Mouse (Mus musculus) olfactory bulb, adult 2 months (tissue): ENCODE results near the gene Mtm1. TPM values are rescaled to one million over a fixed set of nuclear protein-coding genes. Genes with fewer than 3 reads are reported as not detected.

Experiments used
- H3K27ac ChIP-seq: fragments of 200-500 bp; 2 replicates; pipeline ENCODE4 v1.5.1; 2012; ENCODE audit warnings: low read depth, low read length; ENCODE audit not compliant: insufficient read depth
- H3K4me1 ChIP-seq: fragments of 200-500 bp; 2 replicates; pipeline ENCODE4 v1.6.1; 2012; ENCODE audit warnings: low read length; ENCODE audit not compliant: control insufficient read depth, insufficient read depth
- H3K4me3 ChIP-seq: fragments of 200-500 bp; 2 replicates; pipeline ENCODE4 v1.5.1; 2012; ENCODE audit warnings: mild to moderate bottlenecking, low read depth, low read length, moderate library complexity; ENCODE audit not compliant: insufficient read depth
- CTCF ChIP-seq: fragments of 200-500 bp; IDR thresholded peaks from 2 replicates; pipeline ENCODE4 v1.5.1; 2012; ENCODE audit warnings: low read depth, mild to moderate bottlenecking, low read length, moderate library complexity; ENCODE audit not compliant: insufficient read depth
- POLR2A ChIP-seq: fragments of 200-500 bp; IDR thresholded peaks from 2 replicates; pipeline ENCODE4 v1.6.1; 2012; ENCODE audit warnings: mild to moderate bottlenecking, low read depth, low read length, moderate library complexity; ENCODE audit not compliant: insufficient read depth
- WGBS: fragments of 180-500 bp; shearing (Covaris S2); methylation state at CpG from one replicate; pipeline ENCODE4 v1.1.7; 2018; 5-methylcytosine and 5-hydroxymethylcytosine counted together
- polyA plus RNA-seq: library from polyadenylated mRNA; stranded (reverse); fragments of >200 nt; gene quantifications from 2 replicates; pipeline ENCODE4 v1.2.4, GENCODE M21; 2012; ENCODE audit warnings: low replicate concordance; ENCODE audit not compliant: missing spikeins, insufficient read depth, insufficient read length

Mtm1 gene
- polyA plus RNA-seq = not detected in 2 replicates

DNA sequence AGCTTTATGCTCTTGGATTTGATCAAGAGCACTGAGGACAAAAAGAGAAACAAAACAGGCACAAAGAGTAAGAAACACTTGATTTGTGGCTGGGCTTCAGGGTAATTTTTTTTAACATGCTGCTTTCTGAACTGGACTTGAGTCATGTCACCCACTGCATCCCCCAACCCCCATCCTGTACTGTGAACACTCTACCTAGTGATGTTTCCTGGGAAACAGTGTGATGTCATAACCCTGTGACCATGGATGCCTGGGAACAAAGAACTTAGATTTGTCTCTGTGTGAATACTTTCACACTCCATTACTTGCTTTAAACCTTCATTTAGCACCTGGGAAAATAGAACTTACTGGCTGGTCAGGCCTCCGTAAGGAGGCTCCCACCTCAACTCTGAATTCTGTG is at the start of gene Mtm1:
TSS of gene Mtm1 (plus strand) at position 301 of the 400 bp plus-strand sequence.
- TF ChIP-seq POLR2A = no peak
- Histone ChIP-seq H3K4me3 (no peak within 1 kb of the TSS), H3K4me1 (no peaks in the 10 kb centered on the region), H3K27ac (no peak within 1 kb of the TSS)
- WGBS = 83% methylated on average over 1 of the region's 1 CpGs

DNA sequence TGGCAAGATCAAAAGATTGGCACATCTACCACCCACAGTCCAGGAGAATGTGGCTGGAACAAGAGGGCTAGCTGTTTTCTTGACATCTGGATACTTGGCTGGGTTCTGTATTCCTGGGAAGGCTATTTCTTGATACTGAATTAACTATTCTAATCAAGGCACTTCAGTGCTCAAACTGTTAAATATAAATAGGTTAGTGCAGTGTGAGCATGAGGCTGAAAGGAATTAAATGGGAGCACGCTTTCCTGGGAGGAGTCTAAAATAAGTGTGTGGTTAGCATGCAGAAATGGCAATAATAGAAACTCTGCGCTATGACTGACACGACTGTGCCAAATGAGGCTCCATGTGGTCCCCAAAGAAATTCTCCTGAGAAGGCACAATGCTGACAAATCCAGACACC is 29.0 kb upstream of the Mtm1 start:
- 51% methylated on average over 3 of the region's 3 CpGs for WGBS
- no peak overlapping the region for H3K4me3 ChIP-seq
- H3K27ac ChIP-seq = no peak overlapping the region
- no peaks in the 10 kb centered on the region for H3K4me1 ChIP-seq
- no peak for TF ChIP-seq CTCF
- no peak for TF ChIP-seq POLR2A

DNA sequence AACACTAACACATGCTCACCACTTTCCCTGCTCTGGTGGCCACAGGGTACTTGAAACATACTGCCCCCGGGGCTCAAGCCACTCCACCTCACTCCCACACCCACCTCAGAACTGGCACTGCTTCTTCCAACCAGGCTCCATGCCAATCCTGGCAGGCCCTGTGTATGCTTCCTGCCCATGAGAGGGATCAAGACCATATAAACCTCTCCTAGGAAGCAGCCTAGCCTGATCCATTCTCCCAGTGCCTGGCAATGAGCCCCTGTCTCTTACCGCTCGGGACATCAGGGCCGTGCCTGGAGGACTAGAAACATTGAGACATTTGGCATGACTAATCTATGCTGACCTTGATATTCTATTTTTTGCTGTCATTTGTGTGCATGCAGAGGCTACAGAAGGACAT is 26.9 kb upstream of the Mtm1 start:
- Histone ChIP-seq H3K4me1 (no peaks in the 10 kb centered on the region), H3K4me3 (no peak overlapping the region), H3K27ac (no peak overlapping the region)
- no peak for TF ChIP-seq POLR2A
- no peak for TF ChIP-seq CTCF
- WGBS = 80% methylated on average over 4 of the region's 4 CpGs

DNA sequence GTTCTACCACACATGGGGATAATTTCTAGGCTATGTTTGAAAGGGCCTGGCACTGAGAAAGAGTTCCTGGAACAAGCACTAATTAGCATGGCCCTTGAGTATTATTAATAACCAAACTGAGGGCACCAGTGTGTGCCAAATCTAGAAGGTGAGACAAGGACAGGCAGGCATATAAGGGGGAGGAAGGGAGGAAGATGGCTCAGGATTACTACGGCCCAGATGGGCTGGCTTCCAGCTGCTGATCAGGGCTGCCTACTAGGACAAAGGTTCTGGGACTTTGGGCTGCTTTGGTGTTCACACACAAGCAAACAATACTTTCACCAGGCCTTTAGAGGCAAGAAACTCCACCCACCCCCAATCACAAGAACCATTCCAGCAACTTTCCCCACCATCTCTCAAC is 24.2 kb upstream of the Mtm1 start:
- Histone ChIP-seq H3K4me1 (no peaks in the 10 kb centered on the region), H3K4me3 (no peak overlapping the region), H3K27ac (no peak overlapping the region)
- TF ChIP-seq POLR2A (no peak), CTCF (no peak)
- WGBS = 50% methylated on average over 1 of the region's 1 CpGs

DNA sequence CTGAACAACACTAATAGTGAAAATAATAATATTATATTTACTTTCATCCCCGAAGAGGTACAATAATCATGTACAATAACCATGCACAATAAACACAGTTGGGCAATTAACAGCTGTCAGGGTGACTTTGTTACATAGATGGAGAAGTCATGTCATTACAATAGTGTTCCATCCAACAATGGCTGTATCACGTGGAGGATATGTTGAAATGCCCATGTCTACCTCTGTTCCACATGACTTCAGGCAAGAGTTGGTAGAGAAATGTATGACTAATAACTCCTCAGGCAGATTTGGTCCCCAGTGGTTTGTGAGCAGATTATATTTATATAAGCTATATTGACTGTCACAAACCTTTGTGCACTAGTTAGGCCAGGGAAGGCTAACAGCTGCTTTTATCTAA is 5.8 kb upstream of the Mtm1 start:
- Histone ChIP-seq H3K4me3 (no peak overlapping the region), H3K4me1 (no peaks in the 10 kb centered on the region), H3K27ac (no peak overlapping the region)
- TF ChIP-seq POLR2A = no peak
- 78% methylated on average over 2 of the region's 2 CpGs for WGBS

DNA sequence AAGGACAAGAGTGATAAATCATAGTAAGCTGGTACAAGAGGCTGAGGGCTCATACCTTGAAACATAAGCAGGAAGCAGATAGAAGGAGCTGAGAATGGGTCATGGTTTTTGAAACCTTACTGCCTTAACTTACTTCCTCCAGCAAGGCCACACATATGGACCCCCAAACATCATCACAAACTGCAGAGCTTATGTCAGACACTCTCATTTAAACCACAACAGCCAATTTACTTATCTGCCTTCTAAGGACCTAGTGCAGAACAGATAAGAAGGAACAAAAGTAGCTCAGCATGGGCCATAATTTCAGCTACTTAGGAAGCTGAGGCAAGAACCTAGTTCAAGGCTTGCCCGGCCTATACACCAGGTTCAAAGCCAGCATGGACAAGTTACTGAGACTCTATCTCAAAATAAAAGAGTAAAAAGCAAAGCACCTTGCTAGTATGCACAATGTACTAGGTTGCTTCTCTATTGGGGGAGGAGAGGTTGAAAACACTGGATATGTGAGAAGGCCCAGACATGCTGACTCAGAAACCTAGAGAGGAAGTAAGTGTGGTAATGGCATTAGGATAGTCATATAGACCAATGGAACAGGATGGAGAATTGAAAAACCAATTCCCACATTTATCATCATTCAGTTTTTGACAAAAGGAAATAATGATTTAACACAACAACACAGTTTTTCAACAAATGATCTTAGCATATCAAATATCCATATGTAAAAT is 4.6 kb upstream of the Mtm1 start:
- Histone ChIP-seq H3K4me1 (no peaks in the 10 kb centered on the region), H3K4me3 (no peak overlapping the region), H3K27ac (no peak overlapping the region)
- WGBS = 96% methylated on average over 1 of the region's 1 CpGs
- no peak for TF ChIP-seq POLR2A
- TF ChIP-seq CTCF = no peak

DNA sequence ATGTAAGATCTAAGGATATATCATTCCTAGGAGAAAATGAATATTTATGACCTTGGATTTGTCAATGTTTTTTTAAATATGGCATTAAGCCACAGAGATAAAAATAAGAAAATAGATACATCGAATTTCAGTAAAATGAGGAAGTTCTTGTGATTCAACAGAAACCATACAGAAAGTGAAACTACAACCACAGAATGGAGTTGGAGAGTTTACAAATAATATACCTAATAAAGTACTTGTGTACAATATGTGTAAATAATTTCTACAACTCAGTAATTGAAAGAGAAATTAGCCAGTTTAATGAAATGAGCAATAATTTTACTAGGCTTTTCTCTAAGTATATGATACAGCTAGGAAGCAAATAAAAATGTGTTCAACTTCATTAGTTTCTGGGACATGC is 4.0 kb upstream of the Mtm1 start:
- no peak for TF ChIP-seq POLR2A
- no peak for TF ChIP-seq CTCF
- Histone ChIP-seq H3K4me3 (no peak overlapping the region), H3K4me1 (no peaks in the 10 kb centered on the region), H3K27ac (no peak overlapping the region)
- WGBS = 83% methylated on average over 1 of the region's 1 CpGs

DNA sequence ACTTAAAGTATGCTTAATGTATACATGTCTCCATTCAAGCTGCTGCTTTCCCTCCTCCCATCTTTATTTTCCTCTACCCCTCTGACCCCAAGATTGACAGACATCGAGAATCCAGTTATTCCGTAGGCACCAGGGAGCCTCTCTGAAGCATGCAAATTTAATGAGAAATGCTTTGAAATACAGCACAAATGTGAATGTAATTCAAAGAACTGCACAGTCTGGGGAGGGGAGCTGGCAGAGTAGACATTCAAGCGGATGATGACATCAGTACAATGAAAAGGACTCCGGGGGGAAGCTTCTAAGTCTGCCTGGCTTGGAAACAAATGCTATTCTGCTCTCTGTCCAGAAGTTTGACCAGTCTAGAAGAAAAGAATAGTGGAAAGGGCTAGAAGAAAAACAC is 2.3 kb downstream of the Mtm1 start:
- Histone ChIP-seq H3K4me1 (no peaks in the 10 kb centered on the region), H3K27ac (no peak overlapping the region), H3K4me3 (no peak overlapping the region)
- no peak for TF ChIP-seq POLR2A
- TF ChIP-seq CTCF = no peak
- WGBS = 36% methylated on average over 4 of the region's 4 CpGs

DNA sequence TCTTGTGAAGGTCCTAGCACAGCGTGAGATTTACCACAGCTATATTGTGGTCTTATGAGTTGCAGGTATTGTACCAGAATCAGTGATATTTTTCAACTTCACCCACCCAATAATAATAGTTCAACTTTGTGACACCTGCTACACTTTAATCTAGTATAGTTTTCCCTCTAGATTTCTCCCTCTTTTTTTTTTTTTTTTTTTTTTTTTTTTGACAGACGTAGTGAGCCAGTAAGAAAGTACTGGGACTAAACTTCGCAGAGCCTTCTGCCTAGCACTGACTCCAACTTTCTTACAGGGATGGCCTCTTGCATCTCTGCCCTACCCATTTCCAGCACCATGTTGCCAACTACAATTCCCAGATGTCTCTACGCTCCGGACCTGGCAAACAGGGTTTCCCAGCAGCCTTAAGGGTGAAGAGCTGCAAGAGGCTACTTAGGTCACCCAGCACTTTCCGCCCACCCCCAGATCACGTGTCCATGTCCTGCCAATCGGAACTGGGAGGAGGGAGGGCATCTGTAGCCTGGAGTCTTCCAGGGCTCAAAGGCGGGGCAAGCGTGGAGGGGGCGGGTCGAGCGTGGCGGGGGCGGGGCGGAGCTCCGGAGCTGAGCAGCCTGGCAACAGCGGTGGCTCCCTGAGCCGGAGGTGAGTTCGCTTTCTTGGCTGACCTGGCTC is 4.0 kb downstream of the Mtm1 start:
- H3K4me1 ChIP-seq = no peaks in the 10 kb centered on the region
- peak overlapping the region; percentile 55 for H3K4me3 ChIP-seq
- H3K27ac ChIP-seq = no peak overlapping the region
- no peak for TF ChIP-seq CTCF
- no peak for TF ChIP-seq POLR2A
- WGBS = 15% methylated on average over 18 of the region's 20 CpGs
